Mouse (Mus musculus) limb, embryonic 14.5 days (tissue): ENCODE results near the gene L3hypdh. TPM values are rescaled to one million over a fixed set of nuclear protein-coding genes. Genes with fewer than 3 reads are reported as not detected.
"Not testable (repeated sequence)": the region's sequence is repeated elsewhere in the genome, so short reads cannot be mapped to it uniquely, and the experiment has no call there.

ENCODE experiments used
- ATAC-seq: fragments of 200-750 bp; cut with Nextera tagmentation; 2 replicates; pipeline ENCODE4 v1.8.0; 2017; ENCODE audit warnings: low read depth, moderate number of reproducible peaks, moderate TSS enrichment; ENCODE audit not compliant: low FRiP score
- DNase-seq: peaks from one replicate; pipeline ENCODE4 v3.0.0-alpha.2; 2015; ENCODE audit warnings: low spot score
- H3K27ac ChIP-seq: fragments of 300-500 bp; sonication (generic); replicated peaks from 2 replicates; pipeline ENCODE4 v1.5.1; 2014; ENCODE audit warnings: low read depth, mild to moderate bottlenecking, low read length, moderate library complexity, mixed read lengths
- H3K27me3 ChIP-seq: fragments of 300-500 bp; sonication (generic); 2 replicates; pipeline ENCODE4 v1.6.1; 2014; ENCODE audit warnings: low read length, mixed read lengths; ENCODE audit not compliant: control insufficient read depth, insufficient read depth
- H3K36me3 ChIP-seq: fragments of 300-500 bp; sonication (generic); 2 replicates; pipeline ENCODE4 v1.6.1; 2014; ENCODE audit warnings: mild to moderate bottlenecking, low read length, moderate library complexity, mixed read lengths; ENCODE audit not compliant: control insufficient read depth, insufficient read depth
- H3K4me1 ChIP-seq: fragments of 300-500 bp; sonication (generic); 2 replicates; pipeline ENCODE4 v1.6.1; 2014; ENCODE audit warnings: antibody characterized with exemption, low read length, mixed read lengths; ENCODE audit not compliant: control insufficient read depth, insufficient read depth
- H3K4me2 ChIP-seq: fragments of 300-500 bp; sonication (generic); replicated peaks from 2 replicates; pipeline ENCODE4 v1.6.1; 2014; ENCODE audit warnings: low read depth, mild to moderate bottlenecking, low read length, moderate library complexity; ENCODE audit not compliant: severe bottlenecking
- H3K4me3 ChIP-seq: fragments of 300-500 bp; sonication (generic); replicated peaks from 2 replicates; pipeline ENCODE4 v1.5.1; 2014; ENCODE audit warnings: low read length
- H3K9ac ChIP-seq: fragments of 300-500 bp; sonication (generic); 2 replicates; pipeline ENCODE4 v1.6.1; 2014; ENCODE audit warnings: mild to moderate bottlenecking, low read depth, low read length, moderate library complexity; ENCODE audit not compliant: severe bottlenecking
- H3K9me3 ChIP-seq: fragments of 300-500 bp; sonication (generic); 2 replicates; pipeline ENCODE4 v1.6.1; 2016; ENCODE audit warnings: low read length; ENCODE audit not compliant: control insufficient read depth
- POLR2A ChIP-seq: fragments of 200-500 bp; IDR thresholded peaks from 2 replicates; pipeline ENCODE4 v1.8.0; 2012; ENCODE audit warnings: inconsistent platforms, mild to moderate bottlenecking, moderate library complexity, borderline replicate concordance; ENCODE audit not compliant: insufficient read depth, insufficient read length; ENCODE audit errors: extremely low read depth
- WGBS: fragments of 180-500 bp; shearing (Covaris S2); extraction: QIAGEN DNeasy Blood & Tissue Kit; methylation state at CpG from one replicate; pipeline ENCODE4 v1.1.7; 2014; 5-methylcytosine and 5-hydroxymethylcytosine counted together
- polyA plus RNA-seq, 2 experiments: library from polyadenylated mRNA; depleted of rRNA in 1 of 2; stranded (reverse) in 1 of 2; unstranded in 1 of 2; fragments of >200 nt; fragmentation: Nextera tagmentation in 1 of 2; extraction: Ambion mirVana in 1 of 2; gene quantifications; 2 replicates each; pipeline versions ENCODE4 v1.2.1 to v1.2.3; 2012 to 2014

The L3hypdh gene
- polyA plus RNA-seq, 2 experiments = 21.4 to 26.8 TPM

DNA sequence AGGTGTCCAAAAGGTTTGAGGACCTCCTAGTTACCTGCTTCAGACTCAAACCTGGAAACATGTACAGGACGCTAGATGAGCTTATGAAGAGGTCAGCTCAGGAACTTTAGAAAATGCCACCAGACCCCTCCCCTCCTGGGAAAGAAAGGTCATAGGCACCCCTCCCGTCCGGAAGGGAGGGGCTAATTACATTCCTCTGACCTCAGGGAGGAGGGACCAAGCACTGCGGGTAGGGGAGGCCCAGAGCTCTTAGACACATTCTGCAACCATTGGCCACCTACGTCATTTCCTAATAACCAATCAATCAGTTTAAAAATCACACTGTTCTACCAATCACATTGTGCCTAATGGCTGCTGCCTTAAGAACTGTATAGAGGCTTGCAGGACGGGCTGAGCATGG, 32.7 kb downstream of the L3hypdh start:
- DNase-seq = no peak
- no peak overlapping the region for H3K4me2 ChIP-seq
- H3K27me3 ChIP-seq = no peaks in the 10 kb centered on the region
- 70% methylated on average over 6 of the region's 6 CpGs for WGBS
- no peaks in the 10 kb centered on the region for H3K36me3 ChIP-seq
- no peaks in the 10 kb centered on the region for H3K9me3 ChIP-seq
- H3K27ac ChIP-seq = no peak overlapping the region
- no peak overlapping the region for H3K9ac ChIP-seq
- TF ChIP-seq POLR2A = no peak
- H3K4me3 ChIP-seq = no peak overlapping the region
- no peak for ATAC-seq
- H3K4me1 ChIP-seq = no peaks in the 10 kb centered on the region

DNA sequence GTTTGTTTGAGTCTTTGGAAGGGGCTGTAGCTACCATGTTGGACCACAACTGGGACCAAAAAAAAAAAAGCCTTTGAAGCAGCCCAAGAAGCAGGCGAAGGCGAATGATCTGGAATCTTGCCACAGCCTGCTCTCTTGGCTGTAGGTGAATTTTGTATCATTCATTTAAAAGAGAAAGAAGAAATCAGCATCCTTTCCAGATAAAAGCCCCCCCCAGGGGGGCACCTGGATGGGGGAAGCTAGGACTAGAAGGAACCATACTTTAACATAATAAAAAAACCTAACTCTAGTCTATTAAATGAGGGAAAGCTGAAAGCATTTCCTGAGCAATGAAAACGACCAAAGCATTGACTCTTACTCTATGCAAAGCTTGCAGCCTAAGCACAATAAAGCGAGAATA, 34.4 kb downstream of the L3hypdh start:
- ATAC-seq (no peak), DNase-seq (no peak)
- Histone ChIP-seq H3K4me2 (no peak overlapping the region), H3K9me3 (no peaks in the 10 kb centered on the region), H3K9ac (no peak overlapping the region), H3K4me1 (no peaks in the 10 kb centered on the region), H3K4me3 (no peak overlapping the region), H3K36me3 (no peaks in the 10 kb centered on the region), H3K27me3 (no peaks in the 10 kb centered on the region), H3K27ac (no peak overlapping the region)
- 78% methylated on average over 4 of the region's 4 CpGs for WGBS
- no peak for TF ChIP-seq POLR2A

DNA sequence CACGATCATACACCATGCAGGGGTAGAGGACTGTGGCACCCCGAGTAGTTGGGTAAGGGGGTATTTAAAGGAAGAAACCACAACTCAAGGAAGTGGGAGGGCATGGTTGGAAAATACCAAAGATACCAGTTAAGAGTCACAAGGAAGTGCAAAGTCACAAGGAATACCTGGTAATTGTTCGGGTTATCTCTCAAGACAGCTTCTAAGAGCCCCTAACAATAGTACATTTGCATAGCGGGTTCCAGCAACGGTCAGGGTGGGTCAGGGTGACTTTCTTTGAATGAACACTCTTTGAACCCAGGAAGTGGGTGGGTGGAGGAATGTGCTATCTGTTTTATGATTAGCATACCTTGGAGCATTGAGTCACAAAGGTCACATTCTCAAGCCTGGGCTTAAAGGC, 35.1 kb downstream of the L3hypdh start:
- DNase-seq, H3K36me3 ChIP-seq, H3K9ac ChIP-seq, ATAC-seq, H3K27me3 ChIP-seq, H3K4me3 ChIP-seq, H3K4me2 ChIP-seq, H3K9me3 ChIP-seq, H3K27ac ChIP-seq, H3K4me1 ChIP-seq: not testable (repeated sequence)
- WGBS = 94% methylated on average over 5 of the region's 5 CpGs

DNA sequence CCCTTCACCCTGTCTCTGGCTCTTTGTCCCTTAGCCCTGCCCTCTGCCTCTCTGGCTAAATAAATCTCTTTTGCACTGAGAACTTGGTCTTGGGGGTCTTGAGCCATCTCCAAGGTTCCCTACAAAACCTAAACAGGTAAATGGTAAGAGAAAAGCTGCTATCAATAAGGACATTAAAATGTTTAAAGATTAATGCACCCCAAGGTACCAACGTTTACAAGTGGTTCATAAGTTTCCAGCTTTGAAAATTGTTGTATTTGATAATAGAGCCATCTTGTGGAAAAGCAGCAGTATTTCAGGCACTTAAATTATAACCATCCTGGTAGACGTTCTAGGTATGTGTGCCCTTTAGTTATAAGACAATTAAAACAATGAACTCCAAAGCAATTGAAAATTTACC, 37.7 kb downstream of the L3hypdh start:
- Histone ChIP-seq H3K27ac (no peak overlapping the region), H3K36me3 (no peaks in the 10 kb centered on the region), H3K4me3 (no peak overlapping the region), H3K27me3 (no peaks in the 10 kb centered on the region), H3K9ac (no peak overlapping the region), H3K4me2 (no peak overlapping the region), H3K9me3 (no peaks in the 10 kb centered on the region), H3K4me1 (no peaks in the 10 kb centered on the region)
- 3% methylated on average over 2 of the region's 2 CpGs for WGBS
- ATAC-seq = peak; percentile 23; the same call in 1 of the 2 replicates
- peak; percentile 57 for DNase-seq
- TF ChIP-seq POLR2A = no peak

DNA sequence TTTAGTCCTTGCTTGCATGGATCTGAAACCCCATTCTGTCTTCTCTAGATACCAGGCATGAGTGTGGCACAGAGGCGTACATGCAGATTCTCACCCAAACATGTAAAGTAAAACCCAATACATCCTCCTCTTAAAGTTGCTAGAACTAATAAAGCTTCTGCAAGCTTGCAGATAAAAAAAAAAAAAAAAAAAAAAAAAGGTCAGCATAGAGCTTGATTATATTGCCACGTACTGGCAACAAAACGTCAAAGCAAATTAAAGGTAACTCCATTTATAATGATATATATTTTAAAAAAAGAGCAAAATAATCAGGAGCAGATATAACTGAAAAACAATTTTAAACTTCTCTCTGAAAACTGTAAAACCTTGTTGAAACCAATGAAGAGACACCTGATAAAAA, 44.0 kb downstream of the L3hypdh start:
- Histone ChIP-seq H3K4me2 (no peak overlapping the region), H3K4me1 (no peaks in the 10 kb centered on the region), H3K36me3 (no peaks in the 10 kb centered on the region), H3K9ac (no peak overlapping the region), H3K27me3 (no peaks in the 10 kb centered on the region), H3K4me3 (no peak overlapping the region), H3K27ac (no peak overlapping the region), H3K9me3 (peaks cover 4% of the 10 kb centered on the region; the same call in 1 of the 2 replicates)
- ATAC-seq = no peak
- WGBS = 89% methylated on average over 3 of the region's 3 CpGs
- no peak for TF ChIP-seq POLR2A
- DNase-seq = no peak

DNA sequence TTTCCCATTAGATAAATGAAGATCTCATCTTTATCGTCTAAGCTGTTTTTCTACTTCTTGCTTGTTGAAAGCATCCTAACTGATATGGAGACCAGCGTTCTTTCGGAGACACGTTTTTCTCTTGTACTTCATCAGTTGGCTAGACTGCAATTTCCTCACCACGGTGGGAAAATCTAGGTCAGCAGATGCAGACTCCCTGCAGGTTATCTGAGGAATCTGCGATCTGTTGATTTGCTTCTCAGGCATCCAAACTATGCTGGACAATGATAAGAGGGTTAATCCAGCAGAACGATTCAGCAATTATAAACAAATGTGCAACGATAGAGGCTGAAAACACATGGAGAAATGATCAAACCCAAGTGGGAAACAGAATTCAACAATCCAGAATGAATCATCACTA, 45.7 kb downstream of the L3hypdh start:
- no peak for ATAC-seq
- DNase-seq = no peak
- H3K9ac ChIP-seq = no peak overlapping the region
- no peaks in the 10 kb centered on the region for H3K4me1 ChIP-seq
- TF ChIP-seq POLR2A = no peak
- H3K27me3 ChIP-seq = no peaks in the 10 kb centered on the region
- peaks cover 4% of the 10 kb centered on the region; the same call in 1 of the 2 replicates for H3K9me3 ChIP-seq
- H3K4me3 ChIP-seq = no peak overlapping the region
- no peak overlapping the region for H3K27ac ChIP-seq
- no peak overlapping the region for H3K4me2 ChIP-seq
- H3K36me3 ChIP-seq = no peaks in the 10 kb centered on the region
- 79% methylated on average over 8 of the region's 8 CpGs for WGBS
